Mouse (Mus musculus) gastrocnemius, postnatal 25 days (tissue): Measurements from ENCODE around the gene Unc93b1. TPM values are rescaled to one million over a fixed set of nuclear protein-coding genes. Genes with fewer than 3 reads are reported as not detected.

Experiments used
- DNase-seq: peaks from one replicate; pipeline ENCODE4 v3.0.0; 2022
- total RNA-seq, 2 experiments: library from RNA; stranded (reverse); gene quantifications; 1 replicate in 1 of 2; 2 replicates in 1 of 2; pipeline ENCODE4 v1.2.3; 2021

The Unc93b1 gene
- total RNA-seq, 2 experiments from 2014 or later: 8.4 to 10.2 TPM

DNA sequence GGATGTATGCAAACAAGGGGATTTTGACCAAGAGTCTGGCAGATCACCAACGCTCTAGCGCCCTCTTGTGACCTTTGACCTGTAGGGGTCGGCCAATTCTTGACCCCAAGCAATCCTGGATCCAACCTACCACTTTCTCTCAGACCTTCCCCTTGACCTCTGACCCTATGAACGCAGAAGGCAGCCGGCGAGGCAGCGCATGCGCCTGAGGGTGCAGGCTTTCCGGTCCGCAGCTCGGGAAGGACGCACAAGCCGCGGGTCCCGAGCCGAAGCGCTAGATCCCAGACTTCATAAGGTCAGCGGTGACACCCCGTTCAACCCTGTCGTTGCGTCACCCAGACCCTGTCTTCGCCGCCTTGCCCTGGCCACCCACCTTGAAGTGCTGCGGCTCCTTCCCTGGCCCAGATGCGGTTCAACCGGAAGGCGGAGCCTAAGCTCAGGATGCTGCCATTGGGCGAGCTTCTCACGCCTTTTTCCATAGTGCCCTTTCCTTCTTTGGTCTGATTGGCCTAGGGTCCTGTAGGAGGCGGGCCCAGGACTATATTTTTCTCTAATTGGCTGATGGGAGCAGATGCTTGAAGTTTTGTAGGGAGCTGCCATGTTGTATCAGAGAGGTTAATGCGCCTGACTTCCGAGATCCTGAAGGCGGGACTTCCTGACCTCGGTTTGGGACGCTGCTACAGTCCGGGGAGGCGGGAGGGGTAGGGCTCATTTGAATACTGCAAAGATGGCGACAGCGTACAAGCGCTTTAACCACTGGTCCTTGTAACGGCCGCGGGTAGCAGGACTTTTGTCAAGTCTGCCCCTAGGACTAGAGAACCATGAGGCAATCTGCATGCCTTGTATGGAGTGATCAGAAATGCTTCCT, 22.4 kb upstream of the Unc93b1 start, which contains the start of gene Ndufs8:
Gene Ndufs8, minus strand, starts transcription at position 438 of the 868 bp plus-strand sequence.
- peak; percentile 95 for DNase-seq

DNA sequence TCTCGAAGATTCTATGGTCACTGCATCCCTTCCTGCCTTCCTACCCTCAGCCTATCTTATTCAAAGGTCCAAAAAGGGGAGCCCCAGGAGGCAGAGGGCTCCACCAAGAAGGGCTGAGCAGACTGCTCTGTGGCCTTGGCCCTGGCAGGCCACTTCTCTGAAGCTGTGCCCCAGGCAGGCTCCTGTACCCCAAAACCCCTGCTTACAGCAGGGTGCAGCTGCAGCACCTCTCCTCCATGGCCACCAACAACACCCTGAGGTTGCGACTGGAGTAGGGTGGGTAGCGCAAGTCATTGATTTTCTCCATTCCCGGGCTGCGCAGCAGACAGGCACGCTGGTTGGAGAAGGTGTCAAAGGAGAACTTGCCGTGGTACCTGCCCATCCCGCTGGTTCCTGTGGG, 21.3 kb upstream of the Unc93b1 start:
- DNase-seq: no peak

DNA sequence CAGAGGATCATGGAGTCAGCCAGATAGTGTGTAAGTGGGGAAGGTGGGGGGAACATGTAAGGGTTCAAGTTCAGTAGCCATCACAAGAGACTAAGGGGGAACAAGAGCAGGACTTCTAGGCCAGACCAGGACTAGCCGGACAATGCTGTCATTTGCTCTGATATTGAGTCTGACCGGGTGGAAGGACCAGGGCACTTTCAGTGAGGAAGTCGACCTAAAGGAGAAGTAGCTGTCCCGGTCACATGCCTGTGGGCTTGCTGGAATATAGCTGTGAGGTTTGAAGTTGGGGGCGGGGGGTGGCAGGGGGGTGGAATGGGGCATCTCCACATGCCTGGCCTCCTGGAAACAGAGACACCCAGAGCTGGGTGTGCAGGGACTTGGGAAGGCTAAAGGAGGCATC, 20.5 kb upstream of the Unc93b1 start:
- DNase-seq: no peak

DNA sequence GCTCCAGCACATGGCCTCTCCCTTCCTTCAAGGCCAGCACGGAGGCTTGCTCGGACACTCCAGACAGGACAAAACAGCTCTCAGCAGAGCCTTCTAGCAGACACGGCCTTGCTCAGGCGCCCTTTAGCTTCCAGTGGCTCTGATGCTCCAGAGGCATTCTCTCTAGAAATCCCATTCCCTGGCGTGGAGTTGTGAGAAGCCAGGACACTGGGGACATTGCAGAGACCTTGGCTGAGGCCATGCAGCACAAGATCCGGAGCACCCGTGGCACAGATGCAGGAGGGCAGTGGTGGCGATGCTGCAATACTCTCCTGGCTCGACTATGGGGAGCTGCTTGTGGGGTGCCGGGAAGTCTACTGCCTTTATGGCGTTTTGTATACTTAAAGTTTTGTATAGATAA, 18.3 kb upstream of the Unc93b1 start:
- no peak for DNase-seq

DNA sequence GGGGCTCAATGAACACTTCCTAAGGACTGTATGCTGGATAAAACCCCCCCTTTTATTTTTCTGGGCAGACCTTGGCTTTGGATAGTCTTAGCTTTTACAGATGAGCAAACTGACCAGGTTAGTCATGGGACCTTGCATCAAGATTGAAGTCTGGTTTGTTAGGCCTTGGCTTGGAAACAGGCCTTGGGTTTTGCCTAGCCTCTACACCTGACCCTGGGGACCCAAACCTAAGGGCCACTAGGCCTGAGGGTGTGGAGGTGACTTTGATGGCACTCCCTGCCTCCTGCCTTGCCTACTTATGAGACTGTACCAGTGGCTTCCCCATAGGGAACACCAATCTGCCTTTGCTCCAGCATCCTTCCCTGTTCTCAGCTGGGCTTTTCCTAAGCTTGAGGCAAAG, 15.1 kb upstream of the Unc93b1 start:
- no peak for DNase-seq

DNA sequence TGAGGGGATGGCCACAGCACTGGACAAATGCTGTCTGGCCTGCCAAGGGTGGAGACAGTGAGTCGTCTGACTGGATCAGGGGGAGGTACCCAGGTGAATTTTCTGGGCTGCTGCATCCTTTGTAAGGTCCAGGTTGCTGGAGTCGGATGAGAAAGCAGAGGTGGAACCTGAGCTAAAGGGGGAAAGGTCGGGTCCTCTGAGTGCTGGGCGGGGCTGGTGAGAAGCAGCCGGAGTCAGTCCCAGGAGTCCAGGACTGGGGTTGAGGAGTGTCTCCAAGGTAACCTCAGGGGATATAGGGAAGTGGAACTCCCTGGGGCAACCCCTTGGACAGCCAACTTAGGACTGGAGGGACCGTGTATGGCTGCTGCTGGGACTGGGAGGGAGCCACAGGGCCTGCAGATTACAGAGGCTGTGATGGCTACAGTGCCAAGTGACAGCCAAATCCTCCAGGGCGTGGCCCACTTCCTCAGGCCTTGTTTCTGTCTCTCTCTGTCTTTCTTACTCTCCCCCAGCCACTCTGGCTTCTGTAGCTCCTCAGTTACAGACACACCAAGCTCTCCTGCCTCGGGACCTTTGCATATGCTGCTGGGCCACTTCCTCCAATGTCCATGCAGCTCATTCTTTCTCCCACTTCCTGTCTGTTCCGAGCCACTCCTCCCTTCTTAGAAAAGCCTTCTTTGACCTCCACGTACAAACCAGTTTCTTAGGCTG, 12.2 kb upstream of the Unc93b1 start:
- no peak for DNase-seq

DNA sequence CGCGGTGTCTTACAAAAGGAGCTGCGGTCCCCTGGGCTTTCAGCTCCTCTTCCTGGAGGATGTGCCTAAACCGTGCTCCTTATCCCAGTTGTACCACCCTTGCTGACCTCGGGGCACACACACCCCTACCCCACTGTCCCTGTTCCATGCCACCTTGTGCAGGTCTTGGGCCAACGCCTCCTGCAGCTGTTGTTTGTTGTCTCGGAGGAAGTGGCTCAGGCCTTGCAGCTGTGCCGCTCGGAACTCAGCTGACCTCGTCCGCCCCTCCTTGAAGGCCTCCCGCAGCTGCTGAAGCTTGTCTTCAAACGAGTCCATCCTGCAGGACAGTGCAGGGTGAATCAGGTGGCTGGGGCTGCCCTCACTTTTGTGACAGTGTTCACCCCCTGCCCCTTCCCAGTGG, 11.4 kb upstream of the Unc93b1 start:
- peak; percentile 59 for DNase-seq

DNA sequence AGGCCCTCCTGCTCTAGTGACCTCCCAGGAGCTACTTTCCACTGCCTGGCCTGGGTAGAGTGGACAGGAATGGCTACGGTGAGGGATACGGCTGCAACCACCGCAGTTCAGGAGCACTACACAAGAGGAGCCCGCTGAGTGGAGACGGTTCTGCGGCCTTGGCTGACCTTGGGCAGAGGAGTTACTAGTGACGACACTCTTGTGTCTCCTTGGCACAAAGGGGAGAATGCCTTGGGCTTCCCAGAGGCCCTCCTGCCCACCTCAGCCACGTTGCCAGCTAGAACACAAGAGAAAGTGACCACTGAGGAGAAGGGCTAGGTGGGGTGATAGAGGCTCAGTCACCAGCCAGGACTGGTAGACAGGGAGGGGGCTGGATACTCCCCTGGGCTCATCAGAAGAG, 10.8 kb upstream of the Unc93b1 start:
- DNase-seq: no peak

DNA sequence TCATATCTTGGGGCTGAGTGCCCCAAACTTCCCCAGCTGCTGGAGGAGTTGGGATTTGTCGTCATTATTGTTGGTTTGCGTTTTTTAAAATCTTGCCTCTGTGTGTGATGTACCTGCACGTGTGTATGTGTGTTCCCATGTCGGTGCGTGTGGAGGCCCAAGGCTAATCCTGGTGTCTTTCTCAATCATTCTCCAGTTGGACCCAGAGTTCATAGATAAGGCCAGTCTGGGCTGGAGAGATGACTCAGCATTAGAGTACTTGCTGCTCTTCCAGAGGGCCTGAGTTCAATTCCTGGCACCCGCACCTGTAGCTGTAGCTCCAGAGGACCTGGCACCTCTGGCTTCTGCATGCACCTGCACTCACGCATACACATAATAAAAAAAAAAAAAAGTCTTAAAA, 10.1 kb upstream of the Unc93b1 start:
- DNase-seq: no peak

DNA sequence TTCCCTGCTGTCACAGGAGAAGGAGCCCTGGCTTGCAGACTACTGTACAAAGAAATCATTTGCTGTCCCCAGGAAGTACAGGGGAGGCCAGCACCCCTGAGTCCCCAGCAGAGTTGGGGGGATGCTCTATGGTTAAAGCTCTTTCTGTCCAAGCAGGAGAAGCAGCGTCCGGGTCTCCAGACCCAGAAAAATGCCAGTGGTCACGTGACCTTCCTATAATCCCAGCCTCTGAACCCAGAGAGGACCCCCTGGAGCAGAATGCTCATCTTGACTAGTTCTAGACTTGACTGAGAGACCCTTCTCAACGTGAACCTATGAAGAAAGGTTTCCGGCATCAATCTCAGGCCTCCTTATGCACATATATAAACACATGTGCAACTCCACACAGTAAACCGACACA, 9.1 kb upstream of the Unc93b1 start:
- no peak for DNase-seq

DNA sequence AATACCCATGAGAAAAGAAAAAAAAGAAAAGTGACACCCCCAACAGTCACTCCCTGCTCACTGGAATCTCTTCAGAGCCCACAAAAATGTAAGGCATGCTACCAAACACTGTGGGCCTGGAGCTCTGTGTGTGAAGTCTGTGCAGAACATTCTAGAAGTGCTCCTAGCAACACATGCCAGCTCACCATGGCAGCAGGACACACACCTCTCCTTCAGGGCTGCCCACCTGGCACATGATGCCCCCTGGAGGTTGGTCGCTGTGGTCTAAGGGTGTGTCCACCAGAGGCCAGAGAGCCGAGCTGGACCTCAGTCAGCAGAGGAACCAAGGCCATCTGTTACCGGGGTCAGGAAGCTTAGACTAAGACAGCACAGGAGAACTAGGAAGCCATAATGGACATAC, 8.7 kb upstream of the Unc93b1 start:
- no peak for DNase-seq

DNA sequence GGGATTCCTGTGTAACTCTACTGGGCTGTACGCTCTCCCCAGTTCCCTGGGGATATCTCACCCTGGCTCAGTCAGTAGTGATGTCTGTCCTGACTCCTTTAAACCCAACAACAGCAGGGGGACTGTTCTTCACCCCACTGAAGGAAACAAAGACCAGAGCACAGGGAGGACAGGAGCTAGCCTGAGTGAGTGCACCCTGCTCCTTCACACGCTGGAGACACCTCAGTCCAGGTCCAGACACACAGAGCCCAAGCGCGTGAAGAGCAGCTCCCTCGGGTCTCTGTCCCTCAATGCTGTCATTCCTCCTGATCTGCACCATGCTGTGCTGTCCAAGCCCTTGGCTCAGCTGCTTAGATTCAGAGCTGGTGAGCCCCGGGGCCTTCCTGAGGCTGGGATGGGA, 8.3 kb upstream of the Unc93b1 start:
- DNase-seq: peak; percentile 5

DNA sequence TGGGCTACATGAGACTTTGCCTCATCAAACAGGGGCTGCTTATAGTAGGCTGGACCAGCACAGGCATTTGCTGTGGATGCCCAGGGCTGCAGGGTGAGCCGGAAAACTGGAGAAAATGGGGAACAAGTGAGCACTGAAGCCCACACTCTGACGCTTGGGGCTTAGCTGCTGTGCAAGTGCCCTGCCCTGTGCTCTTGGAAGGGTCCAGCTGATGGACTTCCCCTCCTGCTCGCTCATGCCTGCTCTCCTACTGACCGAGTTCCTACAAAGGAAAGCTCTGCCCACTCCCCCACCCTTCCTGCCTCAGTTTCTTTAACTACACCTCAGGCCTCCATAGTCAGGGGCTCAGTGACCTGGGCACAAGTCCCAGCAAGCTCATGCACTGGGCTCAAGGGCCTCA, 7.0 kb upstream of the Unc93b1 start:
- no peak for DNase-seq

DNA sequence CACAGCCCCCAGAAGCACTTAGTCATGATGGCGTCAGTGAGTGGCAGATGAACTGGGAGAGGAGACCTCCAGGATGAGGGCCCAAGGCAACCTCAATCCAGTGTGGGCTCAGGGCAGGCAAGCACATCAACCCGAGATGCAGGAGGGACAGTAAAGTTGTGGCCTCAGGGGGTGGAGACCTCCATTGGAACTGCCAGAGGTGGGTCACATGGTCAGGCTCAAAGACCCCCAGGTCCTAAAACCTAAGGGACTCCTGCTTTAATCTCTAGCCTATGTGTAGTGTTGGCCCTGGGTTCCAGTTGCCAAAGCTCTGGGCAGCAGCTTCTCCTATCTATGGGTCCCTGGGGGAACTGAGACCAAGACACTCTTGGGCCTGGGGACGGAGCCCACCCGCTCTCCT, 6.2 kb upstream of the Unc93b1 start:
- no peak for DNase-seq

DNA sequence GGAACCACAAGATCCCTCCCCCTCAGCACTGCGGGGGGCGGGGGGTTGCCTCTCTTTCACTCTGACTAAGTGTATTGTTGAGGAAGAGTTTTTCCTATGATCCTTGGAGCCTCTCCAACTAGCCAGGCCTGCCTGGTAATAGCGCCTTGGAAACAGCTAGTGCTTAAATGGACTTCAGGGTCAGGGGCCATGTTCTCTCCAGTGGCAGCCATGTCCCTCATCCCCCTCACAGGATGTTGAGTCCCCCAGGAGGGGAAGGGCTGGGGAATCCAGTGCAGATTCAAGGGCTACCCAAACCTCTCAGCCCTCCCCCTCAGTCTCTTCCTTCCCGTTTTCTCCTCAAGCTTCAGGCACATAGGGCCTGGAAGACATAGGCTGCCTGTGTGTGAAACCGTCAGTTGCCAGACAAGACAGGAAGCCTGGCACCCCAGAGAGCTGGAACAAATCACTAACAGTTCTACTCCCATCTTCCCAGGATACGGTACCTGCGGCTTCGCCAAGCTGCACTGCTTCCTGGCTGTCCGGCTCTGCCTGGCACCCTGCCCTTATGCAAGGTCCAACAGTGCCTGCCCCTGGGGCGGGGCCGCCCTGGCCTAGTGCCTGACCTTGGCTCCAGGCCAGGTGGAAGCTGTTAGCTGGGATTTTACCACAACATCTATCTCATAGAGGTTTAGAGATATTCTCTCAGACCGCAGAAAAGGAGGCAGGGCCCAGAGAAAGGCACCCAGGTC, 5.6 kb upstream of the Unc93b1 start, which contains the start of gene Aldh3b1:
Gene Aldh3b1, minus strand, starts transcription at position 598 of the 731 bp plus-strand sequence.
- peak; percentile 85 for DNase-seq

DNA sequence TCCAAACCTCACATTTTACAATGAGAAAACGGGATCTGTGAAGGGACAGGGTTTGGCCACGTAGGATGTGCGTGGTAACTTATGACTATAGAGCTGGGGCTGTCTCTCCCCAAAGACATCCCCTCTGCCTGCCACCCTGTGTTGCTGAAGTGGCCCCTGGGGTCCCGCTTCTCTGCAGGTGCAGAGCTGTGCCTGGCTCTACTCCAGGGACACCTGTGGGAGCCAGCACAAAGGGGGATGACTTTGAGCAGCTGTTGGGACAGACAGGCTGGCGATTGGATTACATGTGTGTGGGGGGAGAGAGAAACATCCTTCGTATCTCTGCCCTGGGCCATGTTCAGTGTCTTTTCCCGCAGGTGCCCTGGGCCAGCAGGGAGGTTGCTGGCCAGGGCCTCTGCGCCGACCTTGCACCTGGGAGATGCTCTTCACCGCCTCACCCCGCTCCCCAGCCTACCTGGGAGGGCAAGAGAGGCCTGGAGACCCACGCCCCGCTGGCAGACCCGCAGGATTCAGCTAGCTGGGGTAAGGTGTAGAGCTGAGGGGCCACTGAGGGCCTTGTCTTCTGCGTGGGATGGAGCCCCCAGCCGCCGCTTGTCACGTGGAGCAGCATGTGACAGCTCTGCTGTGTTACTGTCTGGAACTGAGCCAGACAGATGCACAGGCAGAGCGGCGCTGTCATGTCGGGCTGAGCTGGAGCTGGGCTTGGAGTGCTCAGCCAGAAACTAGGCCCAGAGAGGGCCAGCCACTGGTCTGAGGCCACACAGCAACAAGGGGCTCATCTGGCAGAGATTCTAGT, 4.5 kb upstream of the Unc93b1 start:
- DNase-seq: no peak

DNA sequence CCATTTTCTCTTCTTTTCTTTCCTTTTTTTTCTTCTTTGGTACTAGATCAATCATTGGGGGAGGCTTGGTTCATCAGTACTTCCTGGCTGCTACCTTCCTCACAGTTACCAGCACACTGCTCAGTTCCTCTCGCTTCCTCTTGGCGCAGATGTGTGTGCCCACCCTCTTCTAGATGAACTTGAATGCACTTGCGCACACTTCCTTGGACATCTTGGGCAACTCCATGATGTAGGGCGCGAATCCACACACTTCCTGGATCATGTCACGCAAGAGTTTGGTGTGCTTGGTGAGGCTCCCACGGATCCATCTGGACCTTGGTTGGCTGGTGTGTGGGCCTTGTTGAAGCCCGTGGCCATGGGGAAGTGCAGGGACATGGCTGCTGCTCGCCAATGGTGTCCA, 3.3 kb upstream of the Unc93b1 start:
- no peak for DNase-seq

DNA sequence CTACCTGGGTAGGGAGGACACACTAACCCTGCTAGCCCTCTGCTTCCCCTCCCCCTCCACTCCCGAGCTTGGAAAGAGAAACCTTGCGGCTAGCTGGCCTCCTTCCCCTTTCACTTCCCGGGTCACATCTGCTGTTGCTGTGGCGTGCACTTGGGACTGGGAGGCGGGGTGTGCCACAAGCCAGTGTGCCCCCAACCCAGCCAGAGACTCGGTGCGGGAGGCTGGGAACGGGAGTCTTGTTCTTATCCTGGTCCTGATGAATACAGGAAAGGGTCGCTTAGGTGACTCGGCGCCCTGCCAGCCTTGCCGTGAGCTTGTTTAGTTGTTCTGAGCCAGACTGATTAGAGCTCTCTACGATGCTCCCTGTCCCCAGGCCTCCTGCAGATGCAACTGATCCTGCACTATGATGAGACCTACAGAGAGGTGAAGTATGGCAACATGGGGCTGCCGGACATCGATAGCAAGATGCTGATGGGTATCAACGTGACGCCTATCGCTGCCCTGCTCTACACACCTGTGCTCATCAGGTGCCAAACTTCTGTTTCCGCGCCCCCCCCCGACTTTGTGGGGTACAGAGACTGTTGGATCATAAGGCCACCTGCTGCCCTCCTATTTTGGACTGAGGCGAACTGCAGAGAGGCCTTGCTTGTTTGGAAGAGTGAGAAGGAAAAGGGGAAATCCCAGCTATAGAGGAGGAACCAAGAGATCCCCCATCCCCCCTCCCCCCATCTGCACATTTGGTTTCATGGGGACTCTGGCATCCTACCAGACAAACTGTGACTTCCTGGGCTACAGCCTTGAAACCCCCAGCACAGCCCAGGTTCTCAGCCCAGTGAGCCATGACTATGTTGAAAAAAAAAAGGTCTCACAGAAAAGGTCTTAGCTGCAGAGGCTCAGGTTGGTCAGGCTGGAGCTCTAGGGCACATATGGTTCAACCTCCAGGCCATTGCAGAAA, 1.2 kb downstream of the Unc93b1 start:
- DNase-seq: peak; percentile 63

DNA sequence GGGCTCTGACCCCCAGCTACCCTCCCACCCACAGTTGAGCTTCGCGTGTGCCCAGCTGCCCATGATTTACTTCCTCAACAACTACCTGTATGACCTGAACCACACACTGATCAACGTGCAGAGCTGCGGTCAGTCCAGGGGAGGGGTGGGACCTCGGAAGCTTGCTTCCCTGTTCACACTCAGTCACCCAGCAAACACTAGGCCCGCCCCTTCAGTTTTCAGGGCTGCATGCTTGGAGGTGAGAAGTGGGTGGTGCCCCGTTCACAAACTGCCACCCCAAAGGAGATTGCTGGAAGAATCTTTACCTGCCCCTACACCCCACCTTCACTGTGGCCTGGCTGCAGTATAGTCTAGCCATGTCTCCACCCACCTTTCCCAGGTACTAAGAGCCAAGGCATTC, 7.3 kb downstream of the Unc93b1 start:
- no peak for DNase-seq

DNA sequence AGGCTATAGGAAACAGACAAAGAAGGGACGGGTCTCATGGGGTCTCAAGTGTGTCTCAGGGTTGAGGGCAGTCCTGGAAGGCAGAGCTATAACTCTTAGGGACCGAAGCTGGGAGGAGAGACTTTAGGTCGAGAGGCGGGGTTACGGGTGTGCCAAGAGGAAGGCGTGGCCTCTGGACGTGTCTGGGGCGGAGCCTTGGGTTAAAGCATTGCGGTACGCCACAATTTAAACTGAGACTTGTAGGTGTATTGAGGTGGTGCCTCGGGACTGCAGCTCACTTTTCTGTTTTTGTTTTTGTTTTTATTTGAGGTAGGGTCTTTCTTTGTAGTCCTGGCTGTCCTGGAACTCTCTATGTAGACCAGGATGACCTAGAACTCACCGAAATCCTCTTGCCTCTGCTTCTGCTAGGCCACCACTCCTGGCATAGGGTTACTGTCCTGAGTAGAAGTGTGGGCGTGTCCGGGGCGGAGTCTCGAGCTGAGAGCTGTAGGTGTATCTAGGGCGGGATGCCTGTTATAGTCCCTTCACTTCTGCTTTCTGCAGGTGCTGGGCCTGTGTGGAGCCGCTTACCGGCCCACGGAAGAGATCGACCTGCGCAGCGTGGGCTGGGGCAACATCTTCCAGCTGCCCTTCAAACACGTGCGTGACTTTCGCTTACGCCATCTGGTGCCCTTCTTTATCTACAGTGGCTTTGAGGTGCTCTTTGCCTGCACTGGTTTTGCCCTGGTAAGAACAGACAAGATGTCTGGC, 8.2 kb downstream of the Unc93b1 start:
- no peak for DNase-seq
